Mouse (Mus musculus): Measurements from ENCODE around the gene Gm20547. TPM values are rescaled to one million over a fixed set of nuclear protein-coding genes. Genes with fewer than 3 reads are reported as not detected.
A peak's percentile ranks its signal among the peaks of the same experiment; 100 is the strongest.

The Gm20547 gene
- polyA plus RNA-seq, 1 experiment = 0.05 TPM

DNA sequence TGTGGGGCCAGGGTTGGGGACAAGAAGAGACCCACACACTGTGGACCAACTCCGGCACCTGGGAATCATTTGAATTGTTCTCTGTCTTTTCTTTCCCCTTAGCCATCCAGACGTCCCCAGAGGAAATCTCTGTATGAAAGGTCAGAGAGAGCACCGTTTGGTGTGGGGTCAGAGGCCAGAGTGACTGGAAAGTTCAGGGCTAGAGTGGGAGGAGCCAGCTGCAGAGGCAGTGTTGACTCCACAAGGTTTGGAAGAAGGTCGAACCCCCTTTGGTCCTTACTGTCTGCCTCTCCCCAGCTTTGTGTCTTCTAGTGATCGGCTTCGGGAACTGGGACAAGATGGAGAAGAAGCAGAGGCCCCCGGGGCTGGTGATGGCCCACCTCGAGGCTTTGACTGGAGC lies 28.3 kb downstream of the Gm20547 start:
- no peaks in the 10 kb centered on the region for H3K36me3 ChIP-seq (ENCODE audit: control insufficient read depth, insufficient read depth, low read length)
- H3K27ac ChIP-seq (ENCODE audit: insufficient read depth, low read depth, low read length) = no peak overlapping the region
- WGBS = 74% methylated on average over 8 of the region's 8 CpGs
- H3K27me3 ChIP-seq (replicated peaks; ENCODE audit: control insufficient read depth, insufficient read depth, low read length) = no peaks in the 10 kb centered on the region
- H3K4me3 ChIP-seq (ENCODE audit: insufficient read depth, low read depth, low read length) = no peak overlapping the region
- DNase-seq = no peak
- TF ChIP-seq CTCF (conservative IDR thresholded peaks at IDR 0.05; ENCODE audit: insufficient read depth, insufficient read length, low read depth, low read length) = no peak
- no peak for TF ChIP-seq POLR2A (IDR thresholded peaks at IDR 0.05; ENCODE audit: low read depth, low read length)
- peaks cover 7% of the 10 kb centered on the region; the same call in 1 of the 2 replicates for H3K4me1 ChIP-seq (ENCODE audit: control insufficient read depth, insufficient read depth, low read length)

DNA sequence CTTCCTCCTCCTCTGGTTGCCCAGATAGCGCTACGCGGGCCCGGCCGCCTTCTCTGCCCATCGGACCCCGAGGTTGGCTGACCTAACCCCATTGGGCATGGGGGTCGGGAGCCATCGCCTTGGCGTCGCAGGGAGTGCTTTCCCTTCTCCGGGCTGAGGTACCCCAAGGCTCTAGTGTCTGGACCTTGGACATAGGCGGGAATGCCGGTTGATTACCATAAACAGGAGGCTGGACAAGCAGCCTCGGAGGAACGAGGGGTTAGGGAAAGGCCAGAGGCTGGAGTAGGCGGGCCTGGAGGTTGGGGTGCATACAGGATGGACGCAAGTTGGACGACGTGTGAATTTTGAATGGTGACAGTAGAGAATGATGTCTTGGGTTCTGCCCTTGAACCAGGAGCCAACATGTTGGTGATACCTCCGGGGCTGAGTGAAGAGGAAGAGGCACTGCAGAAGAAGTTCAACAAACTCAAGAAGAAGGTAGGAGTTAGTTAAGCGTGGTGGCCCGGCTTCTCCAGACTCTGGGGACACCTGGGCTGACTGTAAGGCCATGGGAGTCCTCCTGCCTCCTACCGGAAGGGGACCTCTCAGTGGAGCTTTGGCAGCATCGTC lies 31.2 kb downstream of the Gm20547 start:
- peaks cover 7% of the 10 kb centered on the region; the same call in 1 of the 2 replicates for H3K4me1 ChIP-seq (ENCODE audit: control insufficient read depth, insufficient read depth, low read length)
- DNase-seq = no peak
- no peaks in the 10 kb centered on the region for H3K27me3 ChIP-seq (replicated peaks; ENCODE audit: control insufficient read depth, insufficient read depth, low read length)
- WGBS = under 1% methylated on average over 25 of the region's 25 CpGs
- H3K4me3 ChIP-seq (ENCODE audit: insufficient read depth, low read depth, low read length) = peak overlapping the region; percentile 71
- H3K27ac ChIP-seq (ENCODE audit: insufficient read depth, low read depth, low read length) = peak overlapping the region; percentile 10; the same call in 1 of the 2 replicates
- no peaks in the 10 kb centered on the region for H3K36me3 ChIP-seq (ENCODE audit: control insufficient read depth, insufficient read depth, low read length)
- TF ChIP-seq POLR2A (IDR thresholded peaks at IDR 0.05; ENCODE audit: low read depth, low read length) (no peak), CTCF (conservative IDR thresholded peaks at IDR 0.05; ENCODE audit: insufficient read depth, insufficient read length, low read depth, low read length) (no peak)

DNA sequence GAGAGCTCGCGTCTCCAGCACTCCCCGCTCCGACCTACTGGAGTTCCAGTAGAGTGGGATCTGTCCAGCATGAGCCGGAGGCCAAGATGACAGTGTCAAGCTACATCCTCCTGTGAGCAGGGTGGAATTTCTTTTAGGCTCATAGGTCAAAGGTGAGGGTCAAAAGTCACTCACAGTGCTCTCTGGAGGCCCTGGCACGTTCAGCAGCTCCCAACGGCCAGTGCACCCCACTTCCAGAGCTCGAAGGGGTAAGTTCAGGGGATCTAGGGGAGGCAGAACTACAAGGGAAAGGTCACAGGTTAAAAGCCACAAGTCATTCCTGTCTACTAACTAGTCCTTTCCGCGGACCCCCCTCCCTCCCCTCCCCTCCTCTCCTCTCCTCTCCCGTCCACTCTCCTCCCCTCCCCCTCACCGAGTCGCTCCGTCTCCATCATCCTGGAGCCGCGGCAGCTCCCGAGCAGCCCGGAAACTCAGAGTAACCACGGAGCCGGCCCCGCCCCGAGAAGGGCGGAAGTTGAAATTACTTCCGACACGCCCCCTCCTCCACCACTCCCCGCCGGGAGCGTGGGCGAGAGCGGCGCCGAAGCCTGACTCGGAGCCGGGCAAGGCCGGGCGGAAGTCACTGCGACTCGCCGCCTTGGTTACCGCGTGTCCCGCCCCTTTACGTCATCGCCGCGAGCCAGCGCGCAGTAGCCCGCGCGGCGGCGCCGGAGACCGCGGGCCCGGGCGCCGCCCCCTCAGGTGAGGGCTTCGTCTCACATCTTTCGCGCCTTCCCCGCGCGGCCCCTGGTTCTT lies 31.9 kb downstream of the Gm20547 start, which contains the start of the genes Skiv2l and Nelfe:
TSS of gene Skiv2l (minus strand) at position 489 of the 795 bp plus-strand sequence.
TSS of gene Nelfe (plus strand) at position 670 of the 795 bp plus-strand sequence.
- DNase-seq = peak; percentile 98
- 2% methylated on average over 65 of the region's 65 CpGs for WGBS
- Histone ChIP-seq H3K36me3 (ENCODE audit: control insufficient read depth, insufficient read depth, low read length) (no peaks in the 10 kb centered on the region), H3K27ac (ENCODE audit: insufficient read depth, low read depth, low read length) (peak within 1 kb of the TSS; percentile 10; the same call in 1 of the 2 replicates), H3K4me1 (ENCODE audit: control insufficient read depth, insufficient read depth, low read length) (peaks cover 7% of the 10 kb centered on the region; the same call in 1 of the 2 replicates), H3K4me3 (ENCODE audit: insufficient read depth, low read depth, low read length) (peak within 1 kb of the TSS; percentile 71), H3K27me3 (replicated peaks; ENCODE audit: control insufficient read depth, insufficient read depth, low read length) (no peaks in the 10 kb centered on the region)
- TF ChIP-seq POLR2A (IDR thresholded peaks at IDR 0.05; ENCODE audit: low read depth, low read length) (no peak), CTCF (conservative IDR thresholded peaks at IDR 0.05; ENCODE audit: insufficient read depth, insufficient read length, low read depth, low read length) (0 out of 2 replicates have a peak, but pooled peaks have one; percentile 19)

DNA sequence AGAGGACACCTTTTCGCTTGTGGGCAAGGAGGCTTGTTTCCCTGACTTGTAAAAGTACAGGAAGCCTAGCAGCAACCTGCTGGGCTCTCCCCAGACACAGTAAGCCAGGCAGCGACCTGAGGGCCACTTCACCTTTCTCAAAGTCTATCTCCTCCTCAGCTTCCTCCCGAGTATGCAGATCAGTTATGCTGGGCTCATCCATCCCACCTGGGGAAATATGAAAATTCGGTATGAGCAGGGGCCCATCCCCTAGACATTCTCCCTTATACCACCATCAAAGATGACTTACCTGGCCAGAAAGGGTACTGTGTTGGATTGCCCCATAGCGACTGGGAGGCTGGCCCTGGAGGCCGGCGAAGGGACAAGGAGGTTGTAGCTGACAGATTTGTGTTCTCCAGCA lies 34.2 kb downstream of the Gm20547 start:
- DNase-seq = no peak
- no peaks in the 10 kb centered on the region for H3K36me3 ChIP-seq (ENCODE audit: control insufficient read depth, insufficient read depth, low read length)
- 93% methylated on average over 7 of the region's 7 CpGs for whole genome bisulfite sequencing
- no peaks in the 10 kb centered on the region for H3K27me3 ChIP-seq (replicated peaks; ENCODE audit: control insufficient read depth, insufficient read depth, low read length)
- peaks cover 7% of the 10 kb centered on the region; the same call in 1 of the 2 replicates for H3K4me1 ChIP-seq (ENCODE audit: control insufficient read depth, insufficient read depth, low read length)
- TF ChIP-seq CTCF (conservative IDR thresholded peaks at IDR 0.05; ENCODE audit: insufficient read depth, insufficient read length, low read depth, low read length) (no peak), POLR2A (IDR thresholded peaks at IDR 0.05; ENCODE audit: low read depth, low read length) (no peak)
- H3K27ac ChIP-seq (ENCODE audit: insufficient read depth, low read depth, low read length) = no peak overlapping the region
- no peak overlapping the region for H3K4me3 ChIP-seq (ENCODE audit: insufficient read depth, low read depth, low read length)

DNA sequence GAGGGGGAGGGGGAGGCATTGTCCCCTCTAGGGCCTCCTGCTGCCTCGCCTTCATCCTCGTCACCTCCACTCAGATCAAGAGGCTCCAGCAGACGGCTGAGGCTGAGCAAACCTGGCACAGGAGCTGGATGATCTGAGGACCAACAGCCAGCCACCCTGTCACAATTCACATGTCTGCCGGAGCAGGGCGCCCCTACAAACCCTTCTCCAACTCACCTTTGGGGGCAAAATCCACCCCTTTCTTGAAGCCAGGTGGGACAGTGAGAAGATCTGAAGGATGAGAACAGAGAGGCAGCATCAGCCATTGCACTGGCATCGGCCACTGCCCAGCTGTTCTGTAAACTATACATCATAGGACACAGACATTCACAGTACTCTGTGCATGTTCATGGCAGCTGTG lies 34.6 kb downstream of the Gm20547 start:
- Histone ChIP-seq H3K27ac (ENCODE audit: insufficient read depth, low read depth, low read length) (no peak overlapping the region), H3K4me3 (ENCODE audit: insufficient read depth, low read depth, low read length) (no peak overlapping the region), H3K4me1 (ENCODE audit: control insufficient read depth, insufficient read depth, low read length) (peaks cover 7% of the 10 kb centered on the region; the same call in 1 of the 2 replicates), H3K27me3 (replicated peaks; ENCODE audit: control insufficient read depth, insufficient read depth, low read length) (no peaks in the 10 kb centered on the region), H3K36me3 (ENCODE audit: control insufficient read depth, insufficient read depth, low read length) (no peaks in the 10 kb centered on the region)
- 95% methylated on average over 6 of the region's 6 CpGs for WGBS
- TF ChIP-seq CTCF (conservative IDR thresholded peaks at IDR 0.05; ENCODE audit: insufficient read depth, insufficient read length, low read depth, low read length) (no peak), POLR2A (IDR thresholded peaks at IDR 0.05; ENCODE audit: low read depth, low read length) (no peak)
- no peak for DNase-seq

DNA sequence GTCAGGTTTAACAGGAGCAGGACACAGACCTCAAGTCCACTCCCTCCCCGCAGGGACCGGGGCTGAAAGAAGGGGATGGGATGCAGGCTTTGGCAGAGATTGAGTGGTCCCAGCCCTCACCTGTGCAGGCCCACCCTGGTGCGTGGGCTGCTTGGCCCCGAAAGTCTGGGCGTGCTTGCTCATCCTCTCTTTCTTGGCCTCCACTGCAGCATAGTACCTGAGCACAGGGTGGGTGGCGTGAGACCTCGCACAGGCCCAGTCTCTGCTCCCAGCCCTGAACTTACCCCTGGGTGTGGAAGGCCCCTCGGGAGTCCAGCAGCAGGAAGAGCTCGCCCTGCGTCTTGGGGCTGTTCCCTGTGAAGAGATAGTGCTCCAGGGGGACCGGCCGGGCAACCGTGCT lies 37.0 kb downstream of the Gm20547 start:
- DNase-seq = no peak
- TF ChIP-seq CTCF (conservative IDR thresholded peaks at IDR 0.05; ENCODE audit: insufficient read depth, insufficient read length, low read depth, low read length) = no peak
- TF ChIP-seq POLR2A (IDR thresholded peaks at IDR 0.05; ENCODE audit: low read depth, low read length) = no peak
- Histone ChIP-seq H3K4me3 (ENCODE audit: insufficient read depth, low read depth, low read length) (no peak overlapping the region), H3K27me3 (replicated peaks; ENCODE audit: control insufficient read depth, insufficient read depth, low read length) (no peaks in the 10 kb centered on the region), H3K36me3 (ENCODE audit: control insufficient read depth, insufficient read depth, low read length) (no peaks in the 10 kb centered on the region), H3K4me1 (ENCODE audit: control insufficient read depth, insufficient read depth, low read length) (peaks cover 3% of the 10 kb centered on the region; the same call in 1 of the 2 replicates), H3K27ac (ENCODE audit: insufficient read depth, low read depth, low read length) (no peak overlapping the region)
- 94% methylated on average over 13 of the region's 13 CpGs for WGBS
